Mouse (Mus musculus) thymus, adult 18-20 months (tissue): ENCODE data around the gene Dbndd1.
"Not testable (repeated sequence)": the region's sequence is repeated elsewhere in the genome, so short reads cannot be mapped to it uniquely, and the experiment has no call there.

Source experiments
- DNase-seq, 2 experiments: peaks; one replicate each; pipeline ENCODE4 v3.0.0; 2022; ENCODE audit warnings: mixed read lengths in 2 of 2

Gene Dbndd1

DNA sequence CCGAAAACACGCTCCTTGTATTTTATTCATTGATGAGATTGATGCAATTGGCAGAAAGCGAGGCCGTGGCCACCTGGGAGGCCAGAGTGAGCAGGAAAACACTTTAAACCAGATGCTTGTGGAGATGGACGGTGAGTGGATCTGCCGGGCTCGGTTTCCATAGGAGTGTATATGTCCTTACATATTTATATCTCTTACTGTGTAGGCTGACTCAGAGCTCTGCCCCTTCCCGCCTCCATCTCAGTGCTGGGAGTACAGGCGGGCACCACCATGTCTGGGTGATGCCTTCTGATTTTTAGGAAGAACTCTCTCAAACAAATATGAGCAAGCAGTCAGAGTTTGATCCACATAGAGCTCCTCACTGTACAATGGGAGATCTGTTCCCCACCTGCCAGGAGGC, 22.4 kb downstream of the Dbndd1 start:
- DNase-seq: no peak

DNA sequence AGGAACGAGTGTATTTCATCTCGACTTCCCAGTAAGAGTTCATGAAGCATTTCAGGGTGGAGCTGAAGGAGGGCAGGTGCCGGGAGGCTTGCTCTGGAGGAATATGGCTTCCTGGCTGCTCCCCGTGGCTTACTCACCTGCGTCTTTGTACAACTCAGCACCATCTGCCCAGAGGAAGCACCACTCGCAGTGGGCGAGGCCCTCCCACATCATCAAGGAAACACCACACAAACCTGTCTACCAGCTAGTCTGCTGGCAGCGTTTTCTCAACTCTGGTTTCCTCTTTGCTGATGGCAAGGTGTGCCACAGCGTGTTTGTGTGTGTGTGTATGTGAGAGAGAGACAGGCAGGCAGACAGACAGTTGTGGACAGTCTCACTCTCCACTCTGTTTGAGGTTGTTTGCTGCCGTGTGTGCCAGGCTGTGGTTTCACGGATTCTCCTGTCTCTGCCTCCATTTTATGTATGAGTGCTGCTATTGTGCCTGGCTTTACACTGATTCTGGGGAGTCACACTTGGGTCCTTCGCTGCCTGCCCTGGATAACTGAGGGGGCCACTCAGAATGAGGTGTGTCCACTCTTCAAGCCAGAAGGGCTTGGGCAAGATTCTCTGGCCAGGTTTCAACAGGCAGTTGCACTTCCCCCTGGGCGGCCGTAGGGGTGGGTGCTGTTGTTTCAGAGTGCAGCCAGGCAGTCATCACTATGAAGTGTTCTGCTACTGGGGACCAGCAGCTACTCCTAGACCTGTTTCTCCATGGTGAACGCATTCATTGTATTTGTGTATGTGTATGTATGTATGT, 23.8 kb downstream of the Dbndd1 start:
- DNase-seq: no peak

DNA sequence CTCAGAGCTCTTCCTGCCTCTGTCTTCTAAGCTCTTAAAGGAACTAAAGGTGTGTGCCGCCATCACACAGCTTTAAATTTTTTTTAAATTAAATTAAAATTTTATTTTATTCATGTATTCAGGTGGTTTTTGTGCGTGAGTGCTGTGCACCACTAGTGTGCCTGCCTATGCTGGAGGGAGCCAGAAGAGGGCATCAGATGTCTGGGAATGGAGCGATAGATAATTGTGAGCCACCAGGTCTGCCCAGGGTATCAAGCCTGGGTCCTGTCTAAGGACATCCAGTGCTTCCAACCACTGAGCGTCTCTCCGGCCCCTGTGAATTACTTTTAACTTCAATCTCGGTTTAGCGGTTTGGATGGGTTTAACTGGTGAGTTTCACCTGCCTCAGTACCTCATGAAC, 32.6 kb downstream of the Dbndd1 start:
- no peak for DNase-seq

DNA sequence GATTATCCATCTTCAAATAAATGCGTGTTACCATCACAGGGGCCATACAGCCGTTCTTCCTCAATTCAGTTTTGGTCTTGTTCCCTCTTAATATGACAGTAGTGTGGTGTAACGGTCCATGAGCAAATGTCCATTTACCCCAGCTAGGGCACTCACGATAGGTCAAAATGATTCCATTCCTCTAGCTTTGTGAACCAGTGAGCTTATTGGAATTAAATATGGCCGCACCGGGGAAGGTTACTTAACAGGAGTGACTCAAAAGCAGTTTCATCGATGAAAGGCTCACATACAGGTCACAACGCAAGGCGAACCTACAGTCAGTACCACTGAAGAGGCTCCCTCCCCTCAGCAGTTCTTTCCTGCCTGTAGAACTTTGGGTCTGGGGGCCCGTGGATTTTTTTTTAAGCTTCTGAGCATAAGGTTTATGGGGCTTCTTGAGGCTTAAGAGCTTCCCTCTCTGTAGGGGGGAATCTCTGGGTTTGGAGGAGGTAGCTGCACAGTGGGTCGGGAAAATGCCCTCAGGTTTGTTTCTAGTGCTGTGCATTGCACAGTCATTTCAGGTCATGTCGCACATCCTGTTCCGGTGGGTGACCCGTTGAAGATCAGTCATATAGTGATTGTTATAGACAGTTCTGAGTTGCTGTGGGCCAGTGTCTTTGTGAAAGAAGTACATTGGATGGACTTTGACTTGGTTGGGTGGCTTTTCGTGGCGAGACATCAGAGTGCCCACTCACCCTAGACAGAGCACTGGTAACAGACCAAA, 36.6 kb downstream of the Dbndd1 start:
- DNase-seq: no peak

DNA sequence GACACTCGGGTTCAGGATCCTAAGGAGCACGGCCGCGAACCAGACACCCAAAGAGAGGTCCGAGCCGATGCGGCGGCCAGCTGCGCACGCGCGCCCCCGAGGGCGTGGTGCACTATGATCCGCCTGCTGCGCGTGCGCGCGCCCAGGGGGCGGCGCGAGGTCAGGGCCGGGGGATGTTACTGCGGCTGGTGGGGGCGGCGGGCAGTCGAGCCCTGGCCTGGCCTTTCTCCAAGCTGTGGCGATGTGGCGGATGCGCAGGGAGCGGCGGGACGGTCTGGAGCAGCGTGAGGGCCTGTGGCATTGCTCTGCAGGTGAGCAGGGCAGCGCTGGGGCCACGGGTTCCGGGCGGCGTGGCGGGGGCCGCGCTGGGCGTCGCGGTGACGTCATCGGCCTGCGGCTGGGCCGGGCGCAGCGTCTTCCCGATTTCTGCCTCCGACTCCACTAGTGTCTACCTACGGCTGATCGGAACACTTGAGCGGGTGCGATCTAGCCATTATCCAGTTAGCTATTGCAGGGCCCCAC, 37.5 kb downstream of the Dbndd1 start, which contains the start of gene Afg3l1:
TSS of gene Afg3l1 (plus strand) at position 167 of the 522 bp plus-strand sequence.
- DNase-seq: peak; percentile 82 to 85

DNA sequence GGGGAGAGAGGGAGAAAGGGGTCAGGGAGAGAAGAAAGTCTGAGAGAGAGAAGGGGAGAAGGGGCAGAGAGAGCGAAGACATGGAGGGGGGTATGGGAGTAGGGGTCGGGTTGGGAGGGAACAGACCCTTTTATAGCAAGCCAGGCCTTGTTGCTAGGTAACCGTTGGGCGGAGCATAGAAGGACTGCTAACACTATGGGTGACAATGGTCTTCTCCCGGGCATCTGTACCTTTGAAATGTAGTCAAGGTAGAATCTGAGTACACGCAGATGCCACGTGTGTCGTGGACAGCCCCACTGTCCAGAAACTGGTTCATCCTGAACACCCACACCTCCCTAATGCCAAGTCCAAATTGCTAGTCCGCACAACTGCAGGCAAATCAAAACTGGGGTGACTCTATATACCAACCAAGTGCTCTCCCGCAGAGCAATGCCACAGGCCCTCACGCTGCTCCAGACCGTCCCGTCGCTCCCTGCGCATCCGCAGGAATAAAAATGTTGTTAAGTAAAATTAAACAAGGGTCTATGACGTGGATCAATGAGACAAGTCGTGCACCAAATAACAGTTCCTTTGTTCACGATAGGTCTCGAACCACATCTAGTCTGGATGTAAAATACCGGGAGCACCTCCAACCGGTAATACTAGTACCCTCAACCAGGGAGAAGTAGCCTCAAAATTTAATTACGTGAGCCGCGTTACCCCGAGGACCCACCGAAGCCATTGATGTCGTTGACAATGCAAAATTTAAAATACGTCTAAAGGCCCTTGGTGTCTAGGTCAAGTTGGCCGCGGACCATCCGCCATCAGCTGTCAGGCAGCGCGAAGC, 38.1 kb downstream of the Dbndd1 start:
- DNase-seq: no peak

DNA sequence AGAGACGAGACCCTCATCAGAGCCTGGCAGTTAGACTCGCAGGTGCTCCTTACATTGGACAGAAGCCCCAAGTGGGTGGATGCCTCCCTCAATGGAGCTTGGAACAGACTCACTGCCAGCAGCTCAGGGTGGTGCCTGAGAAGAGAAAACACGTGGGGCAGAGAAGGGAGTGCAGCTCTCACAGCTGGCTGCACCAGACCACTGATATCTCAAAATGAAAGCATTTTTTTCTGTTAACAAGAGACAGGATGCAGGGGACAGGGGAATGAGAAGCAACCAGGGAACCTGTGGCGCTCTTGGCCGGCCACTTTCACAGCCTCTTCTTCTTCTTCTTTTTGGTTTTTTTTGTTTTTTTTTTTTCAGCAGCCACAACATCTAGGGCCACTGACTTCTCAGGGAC, 40.7 kb downstream of the Dbndd1 start:
- DNase-seq: not testable (repeated sequence)

DNA sequence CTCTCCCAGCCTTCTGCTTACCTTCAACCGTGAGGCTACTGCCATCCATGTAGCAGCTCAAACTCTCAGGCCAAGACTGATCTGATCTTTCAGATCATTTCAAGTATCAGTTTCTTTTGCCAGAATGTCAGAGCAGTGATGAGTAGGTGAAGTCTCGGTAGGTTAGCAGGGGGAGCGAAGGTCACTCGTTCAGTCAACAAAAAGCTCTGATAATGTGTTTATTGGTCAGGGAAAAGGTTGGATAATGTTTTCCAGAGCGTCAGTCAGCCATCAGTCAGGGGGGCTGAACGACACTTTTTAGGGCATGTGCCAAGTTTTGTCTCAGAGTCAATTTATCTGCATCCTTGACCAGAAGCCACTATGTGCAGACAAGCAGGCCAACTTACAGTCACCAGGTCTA, 42.3 kb downstream of the Dbndd1 start:
- not testable (repeated sequence) for DNase-seq

DNA sequence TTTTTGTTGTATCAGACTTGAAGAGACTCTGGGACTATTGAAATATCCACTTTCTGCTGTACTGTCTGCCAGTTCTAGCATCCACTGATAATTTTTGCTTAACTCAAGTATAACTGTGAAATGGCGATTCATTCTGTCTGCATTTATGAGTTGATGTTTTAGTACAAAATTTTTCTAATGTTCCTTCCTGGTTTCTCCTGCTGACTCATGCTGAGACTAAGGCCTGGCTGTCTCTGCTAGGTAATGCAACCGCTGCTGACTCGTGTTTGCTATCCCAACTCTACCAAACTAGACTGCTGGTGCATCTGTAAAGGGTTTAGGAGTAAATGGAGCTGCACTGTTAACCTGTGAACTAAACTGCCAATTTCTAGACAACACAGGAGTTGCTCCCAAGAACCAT, 47.8 kb downstream of the Dbndd1 start:
- no peak for DNase-seq

DNA sequence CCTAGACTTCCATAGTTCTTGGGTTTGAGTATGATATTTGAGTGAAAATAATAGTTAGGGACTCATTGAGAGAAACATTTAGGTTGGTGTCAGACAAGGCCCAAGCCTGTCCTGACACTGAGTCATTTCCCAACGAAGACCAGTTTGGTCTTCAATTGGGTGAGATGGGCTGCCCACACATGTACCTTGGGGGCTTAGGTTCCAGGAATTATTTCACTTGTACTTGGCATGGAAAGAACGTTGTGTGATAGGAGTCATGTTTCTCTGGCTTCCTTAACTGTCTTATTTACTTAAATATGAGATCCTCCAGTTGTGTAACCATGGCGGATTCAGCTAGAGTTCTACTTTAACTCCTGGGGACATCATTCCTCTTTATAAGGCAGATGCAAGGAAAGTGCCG, 51.6 kb downstream of the Dbndd1 start:
- no peak for DNase-seq
